Mouse (Mus musculus) olfactory bulb, adult 2 months (tissue): Measurements from ENCODE around the gene Xrcc5.

ENCODE experiments used
- CTCF ChIP-seq: fragments of 200-500 bp; IDR thresholded peaks from 2 replicates; pipeline ENCODE4 v1.5.1; 2012; ENCODE audit warnings: low read depth, mild to moderate bottlenecking, low read length, moderate library complexity; ENCODE audit not compliant: insufficient read depth
- POLR2A ChIP-seq: fragments of 200-500 bp; IDR thresholded peaks from 2 replicates; pipeline ENCODE4 v1.6.1; 2012; ENCODE audit warnings: mild to moderate bottlenecking, low read depth, low read length, moderate library complexity; ENCODE audit not compliant: insufficient read depth

- no peak for TF ChIP-seq CTCF
- TF ChIP-seq POLR2A, result no peak
These were observed 111.8 kb downstream of the Xrcc5 start for GRCm38 (mm10) chr1:72418744-72419655.
